Mouse (Mus musculus): ENCODE results near the gene Hnrnpl. TPM values are rescaled to one million over a fixed set of nuclear protein-coding genes. Genes with fewer than 3 reads are reported as not detected.

Hnrnpl gene
- total and polyA plus RNA-seq, 2 experiments: 90.1 to 109 TPM

- Histone ChIP-seq H3K4me1 (ENCODE audit: control insufficient read depth, insufficient read depth, low read length) (peaks cover 18% of the 10 kb centered on the region), H3K4me3 (ENCODE audit: insufficient read depth, low read depth, low read length) (no peak within 1 kb of the TSS), H3K27ac (replicated peaks; ENCODE audit: insufficient read depth, low read depth, low read length) (no peak within 1 kb of the TSS), H3K36me3 (ENCODE audit: control insufficient read depth, insufficient read depth, low read length) (peaks cover 31% of the 10 kb centered on the region), H3K79me2 (ENCODE audit: control insufficient read depth, insufficient read depth, low read length) (no peaks in the 10 kb centered on the region), H3K9ac (ENCODE audit: low read depth, low read length) (no peak within 1 kb of the TSS), H3K27me3 (ENCODE audit: control insufficient read depth, insufficient read depth, low read length) (no peaks in the 10 kb centered on the region)
- no peak for TF ChIP-seq POLR2A (IDR thresholded peaks at IDR 0.05; ENCODE audit: extremely low read depth, insufficient read depth, low read length)
- no peak for TF ChIP-seq CTCF (IDR thresholded peaks at IDR 0.05; ENCODE audit: low read depth, low read length)
- 92% methylated on average over 6 of the region's 6 CpGs for WGBS
- no peak for DNase-seq (ENCODE audit: extremely low read depth, low read depth, low spot score)
Observed at GRCm38 (mm10) chr7:28833723-28834347, 25.5 kb downstream of the Hnrnpl start, which contains the start of gene Lgals4. Gene Lgals4 (plus strand): TSS chr7:28833854.

- H3K4me3 ChIP-seq (ENCODE audit: insufficient read depth, low read depth, low read length): no peak overlapping the region
- peak; percentile 99 for DNase-seq (ENCODE audit: extremely low read depth, low read depth, low spot score)
Observed at GRCm38 (mm10) chr7:28836936-28837335, 28.6 kb downstream of the Hnrnpl start.

GRCm38 (mm10) chr7:28838331-28838730 lies 30.0 kb downstream of the Hnrnpl start:
- Histone ChIP-seq H3K9ac (ENCODE audit: low read depth, low read length) (no peak overlapping the region), H3K36me3 (ENCODE audit: control insufficient read depth, insufficient read depth, low read length) (peaks cover 16% of the 10 kb centered on the region), H3K27ac (replicated peaks; ENCODE audit: insufficient read depth, low read depth, low read length) (no peak overlapping the region), H3K79me2 (ENCODE audit: control insufficient read depth, insufficient read depth, low read length) (no peaks in the 10 kb centered on the region), H3K4me3 (ENCODE audit: insufficient read depth, low read depth, low read length) (no peak overlapping the region), H3K4me1 (ENCODE audit: control insufficient read depth, insufficient read depth, low read length) (peaks cover 10% of the 10 kb centered on the region), H3K27me3 (ENCODE audit: control insufficient read depth, insufficient read depth, low read length) (no peaks in the 10 kb centered on the region)
- no peak for TF ChIP-seq CTCF (IDR thresholded peaks at IDR 0.05; ENCODE audit: low read depth, low read length)
- no peak for TF ChIP-seq POLR2A (IDR thresholded peaks at IDR 0.05; ENCODE audit: extremely low read depth, insufficient read depth, low read length)
- no peak for DNase-seq (ENCODE audit: extremely low read depth, low read depth, low spot score)
- 61% methylated on average over 9 of the region's 9 CpGs for WGBS

More at GRCm38 (mm10) chr7:28836936-28837335, 28.6 kb downstream of the Hnrnpl start:
- TF ChIP-seq CTCF (IDR thresholded peaks at IDR 0.05; ENCODE audit: low read depth, low read length) (no peak), POLR2A (IDR thresholded peaks at IDR 0.05; ENCODE audit: extremely low read depth, insufficient read depth, low read length) (no peak)
- Histone ChIP-seq H3K4me1 (ENCODE audit: control insufficient read depth, insufficient read depth, low read length) (peaks cover 15% of the 10 kb centered on the region), H3K27me3 (ENCODE audit: control insufficient read depth, insufficient read depth, low read length) (no peaks in the 10 kb centered on the region), H3K27ac (replicated peaks; ENCODE audit: insufficient read depth, low read depth, low read length) (peak overlapping the region; percentile 50), H3K79me2 (ENCODE audit: control insufficient read depth, insufficient read depth, low read length) (no peaks in the 10 kb centered on the region), H3K9ac (ENCODE audit: low read depth, low read length) (no peak overlapping the region), H3K36me3 (ENCODE audit: control insufficient read depth, insufficient read depth, low read length) (peaks cover 18% of the 10 kb centered on the region)
- 30% methylated on average over 5 of the region's 5 CpGs for WGBS

- H3K4me1 ChIP-seq (ENCODE audit: control insufficient read depth, insufficient read depth, low read length): no peaks in the 10 kb centered on the region
- 88% methylated on average over 1 of the region's 1 CpGs for WGBS
- no peaks in the 10 kb centered on the region for H3K36me3 ChIP-seq (ENCODE audit: control insufficient read depth, insufficient read depth, low read length)
Observed at GRCm38 (mm10) chr7:28847273-28847672, 38.9 kb downstream of the Hnrnpl start.

GRCm38 (mm10) chr7:28849700-28850236 lies 41.4 kb downstream of the Hnrnpl start:
- no peak overlapping the region for H3K27ac ChIP-seq (replicated peaks; ENCODE audit: insufficient read depth, low read depth, low read length)
- 40% methylated on average over 1 of the region's 1 CpGs for WGBS
- H3K27me3 ChIP-seq (ENCODE audit: control insufficient read depth, insufficient read depth, low read length): no peaks in the 10 kb centered on the region
- no peak overlapping the region for H3K4me3 ChIP-seq (ENCODE audit: insufficient read depth, low read depth, low read length)
- H3K36me3 ChIP-seq (ENCODE audit: control insufficient read depth, insufficient read depth, low read length): no peaks in the 10 kb centered on the region
- TF ChIP-seq POLR2A (IDR thresholded peaks at IDR 0.05; ENCODE audit: extremely low read depth, insufficient read depth, low read length): no peak
- no peak for TF ChIP-seq CTCF (IDR thresholded peaks at IDR 0.05; ENCODE audit: low read depth, low read length)
- H3K79me2 ChIP-seq (ENCODE audit: control insufficient read depth, insufficient read depth, low read length): no peaks in the 10 kb centered on the region
- no peak overlapping the region for H3K9ac ChIP-seq (ENCODE audit: low read depth, low read length)
- DNase-seq (ENCODE audit: extremely low read depth, low read depth, low spot score): no peak
- H3K4me1 ChIP-seq (ENCODE audit: control insufficient read depth, insufficient read depth, low read length): no peaks in the 10 kb centered on the region

More at GRCm38 (mm10) chr7:28847273-28847672, 38.9 kb downstream of the Hnrnpl start:
- Histone ChIP-seq H3K79me2 (ENCODE audit: control insufficient read depth, insufficient read depth, low read length) (no peaks in the 10 kb centered on the region), H3K9ac (ENCODE audit: low read depth, low read length) (no peak overlapping the region), H3K27me3 (ENCODE audit: control insufficient read depth, insufficient read depth, low read length) (no peaks in the 10 kb centered on the region), H3K27ac (replicated peaks; ENCODE audit: insufficient read depth, low read depth, low read length) (no peak overlapping the region), H3K4me3 (ENCODE audit: insufficient read depth, low read depth, low read length) (no peak overlapping the region)
- TF ChIP-seq POLR2A (IDR thresholded peaks at IDR 0.05; ENCODE audit: extremely low read depth, insufficient read depth, low read length) (no peak), CTCF (IDR thresholded peaks at IDR 0.05; ENCODE audit: low read depth, low read length) (no peak)
- no peak for DNase-seq (ENCODE audit: extremely low read depth, low read depth, low spot score)

- no peak for DNase-seq (ENCODE audit: extremely low read depth, low read depth, low spot score)
- H3K27me3 ChIP-seq (ENCODE audit: control insufficient read depth, insufficient read depth, low read length): no peaks in the 10 kb centered on the region
- no peaks in the 10 kb centered on the region for H3K4me1 ChIP-seq (ENCODE audit: control insufficient read depth, insufficient read depth, low read length)
- H3K27ac ChIP-seq (replicated peaks; ENCODE audit: insufficient read depth, low read depth, low read length): no peak overlapping the region
- TF ChIP-seq CTCF (IDR thresholded peaks at IDR 0.05; ENCODE audit: low read depth, low read length) (no peak), POLR2A (IDR thresholded peaks at IDR 0.05; ENCODE audit: extremely low read depth, insufficient read depth, low read length) (no peak)
- H3K4me3 ChIP-seq (ENCODE audit: insufficient read depth, low read depth, low read length): no peak overlapping the region
- no peaks in the 10 kb centered on the region for H3K79me2 ChIP-seq (ENCODE audit: control insufficient read depth, insufficient read depth, low read length)
- H3K36me3 ChIP-seq (ENCODE audit: control insufficient read depth, insufficient read depth, low read length): no peaks in the 10 kb centered on the region
- 83% methylated on average over 4 of the region's 4 CpGs for WGBS
- no peak overlapping the region for H3K9ac ChIP-seq (ENCODE audit: low read depth, low read length)
Observed at GRCm38 (mm10) chr7:28850642-28851041, 42.3 kb downstream of the Hnrnpl start.
